Mouse (Mus musculus) heart, adult 8-10 months (tissue): ENCODE data around the gene Sgce. TPM values are rescaled to one million over a fixed set of nuclear protein-coding genes. Genes with fewer than 3 reads are reported as not detected.

Experiments
- DNase-seq: peaks from one replicate; pipeline ENCODE4 v3.0.0; 2022; ENCODE audit warnings: low spot score
- total RNA-seq, 4 experiments: library from RNA; stranded (reverse); gene quantifications; 2 replicates each; pipeline ENCODE4 v1.2.4; 2022

Sgce gene
- total RNA-seq, 4 experiments from 2014 or later, result 15.6 to 19.6 (median 17.3) TPM

- DNase-seq, result no peak
These were observed 22.8 kb downstream of the Sgce start for GRCm38 (mm10) chr6:4723998-4724757.

- no peak for DNase-seq
These were observed 24.3 kb downstream of the Sgce start for GRCm38 (mm10) chr6:4722739-4723138.

GRCm38 (mm10) chr6:4722142-4722541, 24.9 kb downstream of the Sgce start:
- DNase-seq, result no peak

- no peak for DNase-seq
These were observed 29.7 kb downstream of the Sgce start for GRCm38 (mm10) chr6:4717344-4717743.

GRCm38 (mm10) chr6:4716171-4716570, 30.8 kb downstream of the Sgce start:
- DNase-seq, result no peak

- DNase-seq, result peak; percentile 26
These were observed 38.0 kb downstream of the Sgce start for GRCm38 (mm10) chr6:4708971-4709370.

GRCm38 (mm10) chr6:4706415-4706814, 40.6 kb downstream of the Sgce start:
- no peak for DNase-seq

- DNase-seq, result no peak
These were observed 43.1 kb downstream of the Sgce start for GRCm38 (mm10) chr6:4703908-4704307.

- no peak for DNase-seq
These were observed 45.4 kb downstream of the Sgce start for GRCm38 (mm10) chr6:4701641-4702040.

GRCm38 (mm10) chr6:4695778-4696177, 51.2 kb downstream of the Sgce start:
- DNase-seq, result no peak

GRCm38 (mm10) chr6:4694672-4695231, 52.3 kb downstream of the Sgce start:
- DNase-seq, result no peak

- DNase-seq, result no peak
These were observed 53.5 kb downstream of the Sgce start for GRCm38 (mm10) chr6:4693544-4693943.

- no peak for DNase-seq
These were observed 56.6 kb downstream of the Sgce start for GRCm38 (mm10) chr6:4690438-4690837.

GRCm38 (mm10) chr6:4684706-4685340, 62.2 kb downstream of the Sgce start:
- no peak for DNase-seq

- no peak for DNase-seq
These were observed 66.4 kb downstream of the Sgce start for GRCm38 (mm10) chr6:4680576-4680975.

GRCm38 (mm10) chr6:4679981-4680380, 67.0 kb downstream of the Sgce start:
- no peak for DNase-seq

- no peak for DNase-seq
These were observed 69.6 kb downstream of the Sgce start for GRCm38 (mm10) chr6:4677356-4677761.

GRCm38 (mm10) chr6:4665154-4665553, 81.9 kb downstream of the Sgce start:
- DNase-seq, result no peak

- no peak for DNase-seq
These were observed 82.7 kb downstream of the Sgce start for GRCm38 (mm10) chr6:4664313-4664712.

GRCm38 (mm10) chr6:4663516-4663915, 83.5 kb downstream of the Sgce start:
- DNase-seq, result no peak

GRCm38 (mm10) chr6:4658861-4659260, 88.1 kb downstream of the Sgce start:
- no peak for DNase-seq

GRCm38 (mm10) chr6:4655924-4656323, 91.1 kb downstream of the Sgce start:
- no peak for DNase-seq

- DNase-seq, result peak; percentile 3
These were observed 91.5 kb downstream of the Sgce start for GRCm38 (mm10) chr6:4655466-4655865.
